Mouse (Mus musculus): ENCODE data around the gene Dnajb5.

- TF ChIP-seq GATA1 (IDR thresholded peaks at IDR 0.05; ENCODE audit: borderline replicate concordance, low read length) (no peak), FLI1 (IDR thresholded peaks at IDR 0.05; ENCODE audit: low read length) (no peak)
Measured at GRCm38 (mm10) chr4:42954297-42954696, 4.7 kb downstream of the Dnajb5 start.

Data from megakaryocyte, embryonic 14.5 days (primary cell).